Comparison of ENCODE assay signal across 8 mouse cellular contexts in genomic region chr4:126058997-126059362, GRCm38 (mm10). TPM values are rescaled to one million over a fixed set of nuclear protein-coding genes. Genes with fewer than 3 reads are reported as not detected.
DNase-seq lines count a peak whose midpoint lies in the region; ATAC-seq and TF ChIP-seq lines count a peak whose summit lies in the region.

No protein-coding gene starts in this region.

- peaks cover 4% of the 10 kb centered on the region; the same call in 1 of the 2 replicates for H3K4me1 ChIP-seq in kidney, adult 2 months (ENCODE audit: control insufficient read depth, insufficient read depth, low read length)
- no peaks in the 10 kb centered on the region for H3K4me1 ChIP-seq in brown adipose tissue, adult 24 weeks (ENCODE audit: control insufficient read depth, insufficient read depth, insufficient read length, low read length)
- H3K4me1 ChIP-seq in hindbrain, embryonic 16.5 days (ENCODE audit: control insufficient read depth, insufficient read depth, low read depth, low read length), result peaks cover 14% of the 10 kb centered on the region
- peaks cover 21% of the 10 kb centered on the region for H3K4me1 ChIP-seq in liver, embryonic 16.5 days (ENCODE audit: control insufficient read depth, low read depth, low read length)

- H3K9me3 ChIP-seq in hindbrain, embryonic 16.5 days (ENCODE audit: control insufficient read depth, low read length), result no peaks in the 10 kb centered on the region
- H3K9me3 ChIP-seq in liver, embryonic 16.5 days (replicated peaks; ENCODE audit: control insufficient read depth, low read length), result no peaks in the 10 kb centered on the region

- H3K9ac ChIP-seq in hindbrain, embryonic 16.5 days (ENCODE audit: low read depth, low read length), result peak overlapping the region; percentile 79
- peak overlapping the region; percentile 38 for H3K9ac ChIP-seq in liver, embryonic 16.5 days (ENCODE audit: low read depth, low read length)

- DNase-seq in kidney, adult 2 months, result no peak
- DNase-seq in kidney, postnatal 4 days, result no peak
- DNase-seq in adrenal gland, postnatal 10 days, result no peak
- no peak for DNase-seq in cerebellum, adult 18-20 months
- no peak for DNase-seq in thymus, postnatal 25 days

- H3K4me3 ChIP-seq in kidney, adult 2 months (ENCODE audit: insufficient read depth, low read depth, low read length), result peak overlapping the region; percentile 72
- H3K4me3 ChIP-seq in brown adipose tissue, adult 24 weeks (ENCODE audit: insufficient read depth, low read depth, low read length), result peak overlapping the region; percentile 76; the same call in 1 of the 2 replicates
- peak overlapping the region; percentile 68 for H3K4me3 ChIP-seq in hindbrain, embryonic 16.5 days (ENCODE audit: low read length)
- peak overlapping the region; percentile 82 for H3K4me3 ChIP-seq in liver, embryonic 16.5 days (ENCODE audit: low read depth, low read length)

- 32% methylated on average over 9 of the region's 9 CpGs for WGBS in kidney, adult 2 months
- WGBS in hindbrain, embryonic 16.5 days, result 35% methylated on average over 9 of the region's 9 CpGs
- WGBS in liver, embryonic 16.5 days (ENCODE audit: insufficient replicate concordance), result 39% methylated on average over 9 of the region's 9 CpGs

- no peak for ATAC-seq in hindbrain, embryonic 16.5 days
- no peak for ATAC-seq in liver, embryonic 16.5 days (ENCODE audit: low read depth)

- peak overlapping the region; percentile 73 for H3K4me2 ChIP-seq in hindbrain, embryonic 16.5 days (ENCODE audit: low read length)
- H3K4me2 ChIP-seq in liver, embryonic 16.5 days (ENCODE audit: low read depth, low read length), result peak overlapping the region; percentile 79

- no peak overlapping the region for H3K27ac ChIP-seq in kidney, adult 2 months (ENCODE audit: insufficient read depth, low read depth, low read length)
- H3K27ac ChIP-seq in brown adipose tissue, adult 24 weeks (replicated peaks; ENCODE audit: low read depth, low read length), result no peak overlapping the region
- H3K27ac ChIP-seq in hindbrain, embryonic 16.5 days (ENCODE audit: low read depth, low read length), result peak overlapping the region; percentile 69
- no peak overlapping the region for H3K27ac ChIP-seq in liver, embryonic 16.5 days (ENCODE audit: low read length)

- TF ChIP-seq POLR2A in kidney, adult 2 months (IDR thresholded peaks at IDR 0.05; ENCODE audit: low read depth, low read length), result no peak

- H3K36me3 ChIP-seq in kidney, adult 2 months (ENCODE audit: control insufficient read depth, insufficient read depth, low read length), result no peaks in the 10 kb centered on the region
- peaks cover 15% of the 10 kb centered on the region; the same call in 1 of the 2 replicates for H3K36me3 ChIP-seq in hindbrain, embryonic 16.5 days (ENCODE audit: control insufficient read depth, insufficient read depth, low read length)
- H3K36me3 ChIP-seq in liver, embryonic 16.5 days (ENCODE audit: control insufficient read depth, insufficient read depth), result peaks cover 5% of the 10 kb centered on the region; the same call in 1 of the 2 replicates

- TF ChIP-seq CTCF in kidney, adult 2 months (conservative IDR thresholded peaks at IDR 0.05; ENCODE audit: insufficient read depth, insufficient read length, low read depth, low read length), result no peak

- H3K27me3 ChIP-seq in kidney, adult 2 months (replicated peaks; ENCODE audit: control insufficient read depth, insufficient read depth, low read length), result no peaks in the 10 kb centered on the region
- no peaks in the 10 kb centered on the region for H3K27me3 ChIP-seq in hindbrain, embryonic 16.5 days (replicated peaks; ENCODE audit: control insufficient read depth, insufficient read depth, low read length)
- no peaks in the 10 kb centered on the region for H3K27me3 ChIP-seq in liver, embryonic 16.5 days (ENCODE audit: control insufficient read depth, insufficient read depth, low read depth, low read length)

RNA-seq across cellular contexts. Expression of gene Oscp1, which starts 0.6 kb away (rescaled TPM):
- 2.5 and 3.3 TPM in 2 replicates for polyA plus RNA-seq in kidney, adult 2 months (2012; rRNA removed)
- 16.3 and 26.3 TPM in 2 replicates for polyA plus RNA-seq in brown adipose tissue, adult 24 weeks (2012; ENCODE audit: insufficient read depth, insufficient read length, missing spikeins)
- 42.5 and 42.9 TPM in 2 replicates for polyA plus RNA-seq in hindbrain, embryonic 16.5 days (2015; fragmentation: Nextera tagmentation; extraction: Ambion mirVana)
- 1.4 TPM in 2 replicates for polyA plus RNA-seq in liver, embryonic 16.5 days (2015; fragmentation: Nextera tagmentation; extraction: Ambion mirVana)
- 10 to 100 TPM in 1 of 2 experiments, 1 to 10 TPM in 1; 8.2 to 11.2 TPM for total RNA-seq in adrenal gland, postnatal 10 days (2021)

RNA-seq across cellular contexts. Expression of gene Mrps15, which starts 12.3 kb away (rescaled TPM):
- 38.2 and 49.4 TPM in 2 replicates for polyA plus RNA-seq in kidney, adult 2 months (2012; rRNA removed)
- polyA plus RNA-seq in brown adipose tissue, adult 24 weeks (2012; ENCODE audit: insufficient read depth, insufficient read length, missing spikeins), result 275 and 283 TPM in 2 replicates
- 134 and 138 TPM in 2 replicates for polyA plus RNA-seq in hindbrain, embryonic 16.5 days (2015; fragmentation: Nextera tagmentation; extraction: Ambion mirVana)
- 65.7 and 69.9 TPM in 2 replicates for polyA plus RNA-seq in liver, embryonic 16.5 days (2015; fragmentation: Nextera tagmentation; extraction: Ambion mirVana)
- total RNA-seq in adrenal gland, postnatal 10 days (2021), result 10 to 100 TPM; 72.3 to 78.8 TPM

RNA-seq across cellular contexts. Expression of gene Csf3r, which starts 34.6 kb away (rescaled TPM):
- 1.3 and 2.2 TPM in 2 replicates for polyA plus RNA-seq in kidney, adult 2 months (2012; rRNA removed)
- polyA plus RNA-seq in brown adipose tissue, adult 24 weeks (2012; ENCODE audit: insufficient read depth, insufficient read length, missing spikeins), result 1.5 and 1.9 TPM in 2 replicates
- 0.57 and 0.68 TPM in 2 replicates for polyA plus RNA-seq in hindbrain, embryonic 16.5 days (2015; fragmentation: Nextera tagmentation; extraction: Ambion mirVana)
- 4.5 and 5.5 TPM in 2 replicates for polyA plus RNA-seq in liver, embryonic 16.5 days (2015; fragmentation: Nextera tagmentation; extraction: Ambion mirVana)
- 1 to 10 TPM; 1.4 to 1.9 TPM for total RNA-seq in adrenal gland, postnatal 10 days (2021)

RNA-seq across cellular contexts. Expression of gene Lsm10, which starts 37.4 kb away (rescaled TPM):
- polyA plus RNA-seq in kidney, adult 2 months (2012; rRNA removed), result 36.5 TPM in 2 replicates
- 19.2 and 24.1 TPM in 2 replicates for polyA plus RNA-seq in brown adipose tissue, adult 24 weeks (2012; ENCODE audit: insufficient read depth, insufficient read length, missing spikeins)
- polyA plus RNA-seq in hindbrain, embryonic 16.5 days (2015; fragmentation: Nextera tagmentation; extraction: Ambion mirVana), result 51.3 and 55.8 TPM in 2 replicates
- polyA plus RNA-seq in liver, embryonic 16.5 days (2015; fragmentation: Nextera tagmentation; extraction: Ambion mirVana), result 23.3 and 25.3 TPM in 2 replicates
- 10 to 100 TPM; 18.2 to 23.2 TPM for total RNA-seq in adrenal gland, postnatal 10 days (2021)

RNA-seq across cellular contexts. Expression of gene Stk40, which starts 44.8 kb away (rescaled TPM):
- polyA plus RNA-seq in kidney, adult 2 months (2012; rRNA removed), result 38.3 and 38.9 TPM in 2 replicates
- polyA plus RNA-seq in brown adipose tissue, adult 24 weeks (2012; ENCODE audit: insufficient read depth, insufficient read length, missing spikeins), result 53.8 and 65.5 TPM in 2 replicates
- polyA plus RNA-seq in hindbrain, embryonic 16.5 days (2015; fragmentation: Nextera tagmentation; extraction: Ambion mirVana), result 29.5 and 34.3 TPM in 2 replicates
- 12.7 and 12.9 TPM in 2 replicates for polyA plus RNA-seq in liver, embryonic 16.5 days (2015; fragmentation: Nextera tagmentation; extraction: Ambion mirVana)
- total RNA-seq in adrenal gland, postnatal 10 days (2021), result 10 to 100 TPM; 48.4 to 53.0 TPM
